Mouse (Mus musculus) kidney, postnatal 0 days (tissue): ENCODE measurements around the gene Rab1b. TPM values are rescaled to one million over a fixed set of nuclear protein-coding genes. Genes with fewer than 3 reads are reported as not detected.

Source experiments
- ATAC-seq: fragments of 200-750 bp; cut with Nextera tagmentation; replicated peaks from 2 replicates; pipeline ENCODE4 v1.8.0; 2017; ENCODE audit warnings: low read depth, moderate number of reproducible peaks, moderate TSS enrichment, moderate library complexity; ENCODE audit not compliant: low FRiP score
- DNase-seq: peaks from one replicate; pipeline ENCODE4 v3.0.0-alpha.2; 2016; ENCODE audit warnings: low spot score
- H3K27ac ChIP-seq: fragments of 300-500 bp; sonication (generic); 2 replicates; pipeline ENCODE4 v1.5.1; 2014; ENCODE audit warnings: mild to moderate bottlenecking
- H3K27me3 ChIP-seq: fragments of 300-500 bp; sonication (generic); 2 replicates; pipeline ENCODE4 v1.6.1; 2014; ENCODE audit warnings: low read length, mixed read lengths; ENCODE audit not compliant: insufficient read depth
- H3K36me3 ChIP-seq: fragments of 300-500 bp; sonication (generic); 2 replicates; pipeline ENCODE4 v1.6.1; 2014; ENCODE audit warnings: low read length, mixed read lengths; ENCODE audit not compliant: insufficient read depth
- H3K4me1 ChIP-seq: fragments of 300-500 bp; sonication (generic); replicated peaks from 2 replicates; pipeline ENCODE4 v1.6.1; 2014; ENCODE audit warnings: antibody characterized with exemption, low read length, mixed read lengths; ENCODE audit not compliant: insufficient read depth
- H3K4me2 ChIP-seq: fragments of 300-500 bp; sonication (generic); 2 replicates; pipeline ENCODE4 v1.6.1; 2014; ENCODE audit warnings: mild to moderate bottlenecking, low read length, moderate library complexity, mixed read lengths
- H3K4me3 ChIP-seq: fragments of 300-500 bp; sonication (generic); replicated peaks from 2 replicates; pipeline ENCODE4 v1.5.1; 2014; ENCODE audit warnings: low read depth, low read length
- H3K9ac ChIP-seq: fragments of 300-500 bp; sonication (generic); 2 replicates; pipeline ENCODE4 v1.6.1; 2014; ENCODE audit warnings: low read depth, low read length
- H3K9me3 ChIP-seq: fragments of 300-500 bp; sonication (generic); replicated peaks from 2 replicates; pipeline ENCODE4 v1.6.1; 2016; ENCODE audit warnings: low read length, inconsistent platforms, mixed read lengths
- CTCF ChIP-seq: IDR thresholded peaks from 2 replicates; pipeline ENCODE4 v1.5.1; 2016; ENCODE audit warnings: antibody characterized with exemption, low read depth, mild to moderate bottlenecking, moderate library complexity
- WGBS: fragments of 180-500 bp; shearing (Covaris S2); extraction: QIAGEN DNeasy Blood & Tissue Kit; methylation state at CpG from one replicate; pipeline ENCODE4 v1.1.7; 2014; 5-methylcytosine and 5-hydroxymethylcytosine counted together
- polyA plus RNA-seq: library from polyadenylated mRNA; unstranded; fragments of >200 nt; fragmentation: Nextera tagmentation; extraction: Ambion mirVana; gene quantifications from 2 replicates; pipeline ENCODE4 v1.2.1, GENCODE M21; 2015

Rab1b gene
- polyA plus RNA-seq, 1 experiment from 2014 or later, result 270 TPM

DNA sequence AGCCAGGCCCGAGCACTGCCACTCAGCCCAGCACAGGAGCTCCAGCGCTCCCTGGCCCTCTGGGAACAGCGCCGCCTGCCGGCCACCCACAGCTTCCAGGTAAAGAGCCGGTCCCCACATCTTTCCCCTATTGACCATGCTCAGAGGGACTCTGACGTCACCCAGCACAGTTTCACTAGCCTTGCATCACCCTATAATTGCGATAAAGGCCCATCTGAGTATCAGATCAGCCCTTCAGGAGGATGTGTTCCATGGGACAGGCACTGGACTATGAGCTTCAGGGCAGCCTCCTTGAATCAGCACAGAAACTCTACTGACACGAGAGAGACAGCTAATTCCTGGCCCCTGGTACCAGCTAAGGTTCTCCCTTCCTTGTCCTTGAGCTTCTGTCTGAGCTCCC, 53.0 kb downstream of the Rab1b start:
- peaks cover 26% of the 10 kb centered on the region for H3K4me1 ChIP-seq
- H3K4me3 ChIP-seq, result no peak overlapping the region
- peak; percentile 66 for DNase-seq
- no peak overlapping the region for H3K27ac ChIP-seq
- no peak overlapping the region for H3K9ac ChIP-seq
- peak; percentile 81 for TF ChIP-seq CTCF
- ATAC-seq, result peak; percentile 8
- 0 out of 2 replicates have a peak, but pooled peaks cover 2% of the 10 kb centered on the region for H3K36me3 ChIP-seq
- WGBS, result 30% methylated on average over 9 of the region's 9 CpGs
- H3K27me3 ChIP-seq, result no peaks in the 10 kb centered on the region
- H3K4me2 ChIP-seq, result no peak overlapping the region
- no peaks in the 10 kb centered on the region for H3K9me3 ChIP-seq

DNA sequence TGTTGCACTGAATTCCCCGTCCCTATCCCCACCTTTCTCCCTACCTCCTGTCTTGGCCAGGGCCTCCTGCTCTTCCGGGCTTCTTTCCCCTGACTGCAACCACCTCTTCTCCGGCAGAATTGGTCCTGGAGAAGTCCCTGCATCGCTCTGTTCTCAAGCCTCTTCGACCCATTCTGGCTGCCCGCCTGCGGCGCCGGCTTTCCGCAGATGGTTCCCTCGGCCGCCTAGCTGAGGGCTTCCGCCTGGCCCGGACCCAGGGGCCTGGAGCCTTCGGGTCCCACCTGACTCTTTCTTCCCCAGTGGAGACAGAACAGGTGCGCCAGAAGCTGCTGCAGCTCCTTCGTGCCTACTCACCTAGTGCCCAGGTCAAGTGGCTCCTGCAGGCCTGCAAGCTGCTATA, 54.0 kb downstream of the Rab1b start:
- DNase-seq (no peak), ATAC-seq (no peak)
- Histone ChIP-seq H3K9ac (no peak overlapping the region), H3K4me1 (peaks cover 16% of the 10 kb centered on the region), H3K36me3 (0 out of 2 replicates have a peak, but pooled peaks cover 3% of the 10 kb centered on the region), H3K9me3 (no peaks in the 10 kb centered on the region), H3K27ac (no peak overlapping the region), H3K27me3 (no peaks in the 10 kb centered on the region), H3K4me3 (no peak overlapping the region), H3K4me2 (no peak overlapping the region)
- no peak for TF ChIP-seq CTCF
- 77% methylated on average over 17 of the region's 17 CpGs for WGBS

DNA sequence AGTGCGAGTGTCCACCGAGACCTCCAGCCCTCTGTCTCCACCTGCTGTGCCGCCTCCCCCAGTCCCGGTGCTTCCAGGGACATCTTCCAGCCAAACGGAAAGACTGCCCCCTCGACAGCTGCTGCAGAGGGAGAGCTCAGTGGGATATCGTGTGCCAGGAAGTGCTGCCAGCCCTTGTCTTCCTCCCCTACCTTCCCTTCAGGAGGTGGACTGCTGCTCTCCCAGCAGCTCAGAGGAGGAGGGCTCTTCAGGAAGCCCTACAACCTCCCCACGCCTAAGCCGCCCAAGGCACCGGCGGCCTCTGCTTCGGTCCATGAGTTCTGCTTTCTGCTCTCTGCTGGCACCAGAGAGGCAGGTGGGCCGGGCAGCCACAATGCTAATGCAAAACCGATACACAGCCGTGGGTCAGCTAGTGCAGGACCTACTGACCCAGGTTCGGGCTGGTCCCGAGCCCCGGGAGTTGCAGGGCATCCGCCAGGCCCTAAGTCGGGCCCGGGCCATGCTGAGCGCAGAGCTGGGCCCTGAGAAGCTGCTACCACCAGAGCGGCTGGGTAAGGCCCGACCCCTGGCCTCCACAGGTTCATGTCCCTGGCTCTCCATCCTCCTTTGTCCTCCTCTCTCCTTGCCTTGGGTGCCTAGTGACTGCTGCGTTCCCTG, 54.6 kb downstream of the Rab1b start:
- peak; percentile 34 for DNase-seq
- Histone ChIP-seq H3K36me3 (0 out of 2 replicates have a peak, but pooled peaks cover 9% of the 10 kb centered on the region), H3K4me3 (no peak overlapping the region), H3K4me2 (no peak overlapping the region), H3K27ac (no peak overlapping the region), H3K4me1 (peaks cover 16% of the 10 kb centered on the region), H3K27me3 (no peaks in the 10 kb centered on the region), H3K9me3 (no peaks in the 10 kb centered on the region), H3K9ac (0 out of 2 replicates have a peak overlapping the region, but pooled peaks have one; percentile 13)
- TF ChIP-seq CTCF, result no peak
- no peak for ATAC-seq
- 34% methylated on average over 25 of the region's 25 CpGs for WGBS

DNA sequence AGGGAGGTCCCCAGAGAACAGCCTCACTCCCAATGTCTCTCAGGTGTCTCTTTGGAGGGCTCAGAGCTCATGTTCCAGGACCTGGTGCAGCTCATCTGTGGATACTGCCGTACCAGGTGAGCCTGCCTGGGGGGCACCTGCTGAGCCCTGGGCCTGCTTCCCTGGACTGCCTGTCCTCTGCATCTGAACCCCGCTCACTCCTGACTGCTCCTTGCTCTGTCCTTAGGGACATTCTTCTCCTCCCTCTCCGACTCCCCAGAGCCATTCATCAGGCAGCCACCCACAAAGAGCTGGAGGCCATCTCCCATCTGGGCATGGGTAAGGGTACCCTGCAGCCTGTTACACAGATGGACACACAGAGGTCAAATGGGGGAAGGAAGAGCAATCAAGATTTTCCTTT, 55.4 kb downstream of the Rab1b start:
- peak overlapping the region; percentile 22; the same call in 1 of the 2 replicates for H3K4me3 ChIP-seq
- H3K27me3 ChIP-seq, result no peaks in the 10 kb centered on the region
- H3K4me1 ChIP-seq, result peaks cover 16% of the 10 kb centered on the region
- DNase-seq, result no peak
- peak overlapping the region; percentile 54 for H3K4me2 ChIP-seq
- 0 out of 2 replicates have a peak overlapping the region, but pooled peaks have one; percentile 35 for H3K9ac ChIP-seq
- TF ChIP-seq CTCF, result no peak
- H3K9me3 ChIP-seq, result no peaks in the 10 kb centered on the region
- WGBS, result 65% methylated on average over 3 of the region's 3 CpGs
- 0 out of 2 replicates have a peak, but pooled peaks cover 15% of the 10 kb centered on the region for H3K36me3 ChIP-seq
- ATAC-seq, result no peak
- H3K27ac ChIP-seq, result no peak overlapping the region

DNA sequence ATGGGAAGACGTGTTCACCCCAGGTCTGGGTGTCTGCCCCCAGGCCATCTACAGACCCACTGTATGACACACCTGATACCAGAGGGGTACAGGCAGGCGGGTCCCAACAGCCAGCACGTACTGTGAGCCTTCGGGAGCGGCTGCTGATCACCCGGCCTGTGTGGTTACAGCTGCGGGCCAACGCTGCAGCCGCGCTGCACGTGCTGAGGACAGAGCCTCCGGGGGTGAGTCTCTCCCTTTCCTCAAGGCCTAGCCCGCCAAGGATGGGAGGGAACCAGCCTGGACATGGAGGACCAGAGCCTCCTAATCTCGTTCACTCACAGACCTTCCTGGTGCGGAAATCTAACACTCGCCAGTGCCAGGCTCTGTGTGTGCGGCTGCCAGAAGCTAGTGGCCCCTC, 55.8 kb downstream of the Rab1b start:
- Histone ChIP-seq H3K9ac (peak overlapping the region; percentile 35; the same call in 1 of the 2 replicates), H3K36me3 (0 out of 2 replicates have a peak, but pooled peaks cover 20% of the 10 kb centered on the region), H3K27ac (no peak overlapping the region; the same call in 1 of the 2 replicates), H3K4me3 (peak overlapping the region; percentile 22; the same call in 1 of the 2 replicates), H3K4me2 (peak overlapping the region; percentile 54), H3K27me3 (no peaks in the 10 kb centered on the region), H3K9me3 (no peaks in the 10 kb centered on the region), H3K4me1 (peaks cover 16% of the 10 kb centered on the region)
- DNase-seq (peak; percentile 36), ATAC-seq (peak; percentile 18; the same call in 1 of the 2 replicates)
- 10% methylated on average over 17 of the region's 17 CpGs for WGBS
- TF ChIP-seq CTCF, result no peak

DNA sequence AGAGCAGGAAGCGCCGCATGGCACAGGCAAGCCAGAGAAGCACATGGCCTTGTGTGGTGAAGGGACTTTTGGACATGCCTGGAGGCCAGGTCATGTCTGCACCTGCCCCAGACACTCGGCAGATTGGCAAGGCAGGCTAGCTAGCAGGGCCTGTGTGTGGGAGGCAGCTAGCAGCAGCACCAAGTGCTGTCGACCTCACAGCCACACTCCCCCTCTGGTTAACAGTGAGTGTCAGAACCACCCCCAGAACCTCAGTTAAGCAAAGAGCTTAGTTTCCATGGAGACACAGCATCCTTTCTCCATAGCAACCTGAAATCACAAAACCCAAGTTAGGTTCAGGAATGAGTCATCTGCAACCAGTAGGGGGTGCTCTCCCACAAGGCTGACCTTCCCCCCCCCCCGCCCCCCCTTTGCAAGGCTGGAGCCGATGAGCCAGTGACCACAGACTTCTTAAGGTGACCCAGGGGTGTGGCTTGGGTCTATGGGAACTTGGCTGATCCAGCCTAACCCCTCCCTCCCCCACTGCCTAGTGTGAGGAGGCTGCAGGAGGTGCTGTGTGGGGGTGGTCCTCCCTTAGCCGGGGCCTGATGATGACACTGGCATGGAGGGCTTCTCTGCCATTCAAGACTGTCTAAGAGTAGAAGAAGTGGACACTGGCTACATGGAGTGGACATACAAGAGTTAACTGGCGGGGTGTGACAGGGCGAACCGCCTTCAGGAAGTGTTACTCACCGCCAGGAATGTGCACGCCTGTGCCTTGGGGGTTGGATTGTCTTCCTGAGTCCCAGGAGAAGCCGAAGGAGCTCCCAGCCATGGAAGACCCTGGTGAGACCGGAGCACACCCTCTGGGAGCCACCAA, 56.6 kb downstream of the Rab1b start, which contains the start of gene Rin1:
TSS of gene Rin1 (plus strand) at position 435 of the 859 bp plus-strand sequence.
- Histone ChIP-seq H3K4me3 (peak within 1 kb of the TSS; percentile 22), H3K27ac (no peak within 1 kb of the TSS; the same call in 1 of the 2 replicates), H3K27me3 (no peaks in the 10 kb centered on the region), H3K9me3 (no peaks in the 10 kb centered on the region), H3K36me3 (0 out of 2 replicates have a peak, but pooled peaks cover 22% of the 10 kb centered on the region), H3K4me2 (peak within 1 kb of the TSS; percentile 54), H3K4me1 (peaks cover 16% of the 10 kb centered on the region), H3K9ac (peak within 1 kb of the TSS; percentile 35; the same call in 1 of the 2 replicates)
- WGBS, result 12% methylated on average over 14 of the region's 14 CpGs
- DNase-seq (peak; percentile 81), ATAC-seq (peak; percentile 62)
- peak; percentile 75 for TF ChIP-seq CTCF
